Mouse (Mus musculus) embryonic facial prominence, embryonic 11.5 days (tissue): ENCODE measurements around the gene Sema5a. TPM values are rescaled to one million over a fixed set of nuclear protein-coding genes. Genes with fewer than 3 reads are reported as not detected.
A peak's percentile ranks its signal among the peaks of the same experiment; 100 is the strongest.

ENCODE experiments used
- ATAC-seq: fragments of 200-750 bp; cut with Nextera tagmentation; replicated peaks from 2 replicates; pipeline ENCODE4 v1.8.0; 2017; ENCODE audit warnings: low read depth; ENCODE audit not compliant: insufficient number of reproducible peaks, low FRiP score, low TSS enrichment
- DNase-seq: peaks from one replicate; pipeline ENCODE4 v3.0.0-alpha.2; 2015; ENCODE audit warnings: low spot score
- H3K27ac ChIP-seq: fragments of 300-500 bp; sonication (generic); replicated peaks from 2 replicates; pipeline ENCODE4 v1.5.1; 2014; ENCODE audit warnings: mild to moderate bottlenecking, low read depth, low read length, control low read depth
- H3K27me3 ChIP-seq: fragments of 300-500 bp; sonication (generic); 2 replicates; pipeline ENCODE4 v1.6.1; 2014; ENCODE audit warnings: mild to moderate bottlenecking, low read length, moderate library complexity, mixed read lengths; ENCODE audit not compliant: control insufficient read depth, insufficient read depth
- H3K36me3 ChIP-seq: fragments of 300-500 bp; sonication (generic); replicated peaks from 2 replicates; pipeline ENCODE4 v1.6.1; 2014; ENCODE audit warnings: low read depth, mild to moderate bottlenecking, low read length, moderate library complexity, mixed read lengths; ENCODE audit not compliant: control insufficient read depth, insufficient read depth
- H3K4me1 ChIP-seq: fragments of 300-500 bp; sonication (generic); 2 replicates; pipeline ENCODE4 v1.6.1; 2014; ENCODE audit warnings: low read length, mixed read lengths; ENCODE audit not compliant: control insufficient read depth, insufficient read depth
- H3K4me2 ChIP-seq: fragments of 300-500 bp; sonication (generic); 2 replicates; pipeline ENCODE4 v1.6.1; 2014; ENCODE audit warnings: low read depth, mild to moderate bottlenecking, control low read depth, low read length, moderate library complexity
- H3K4me3 ChIP-seq: fragments of 300-500 bp; sonication (generic); 2 replicates; pipeline ENCODE4 v1.5.1; 2014; ENCODE audit warnings: low read depth, low read length, control low read depth
- H3K9ac ChIP-seq: fragments of 300-500 bp; sonication (generic); replicated peaks from 2 replicates; pipeline ENCODE4 v1.6.1; 2014; ENCODE audit warnings: mild to moderate bottlenecking, control low read depth, low read length
- H3K9me3 ChIP-seq: fragments of 300-500 bp; sonication (generic); replicated peaks from 2 replicates; pipeline ENCODE4 v1.6.1; 2016; ENCODE audit warnings: mild to moderate bottlenecking, low read length, inconsistent platforms, mixed read lengths; ENCODE audit not compliant: control insufficient read depth
- WGBS: fragments of 180-500 bp; shearing (Covaris S2); extraction: QIAGEN DNeasy Blood & Tissue Kit; methylation state at CpG from one replicate; pipeline ENCODE4 v1.1.7; 2014; 5-methylcytosine and 5-hydroxymethylcytosine counted together
- polyA plus RNA-seq: library from polyadenylated mRNA; unstranded; fragments of >200 nt; fragmentation: Nextera tagmentation; extraction: Ambion mirVana; gene quantifications from 2 replicates; pipeline ENCODE4 v1.2.1, GENCODE M21; 2014

Gene Sema5a
- polyA plus RNA-seq, 1 experiment from 2014 or later = 20.2 TPM

DNA sequence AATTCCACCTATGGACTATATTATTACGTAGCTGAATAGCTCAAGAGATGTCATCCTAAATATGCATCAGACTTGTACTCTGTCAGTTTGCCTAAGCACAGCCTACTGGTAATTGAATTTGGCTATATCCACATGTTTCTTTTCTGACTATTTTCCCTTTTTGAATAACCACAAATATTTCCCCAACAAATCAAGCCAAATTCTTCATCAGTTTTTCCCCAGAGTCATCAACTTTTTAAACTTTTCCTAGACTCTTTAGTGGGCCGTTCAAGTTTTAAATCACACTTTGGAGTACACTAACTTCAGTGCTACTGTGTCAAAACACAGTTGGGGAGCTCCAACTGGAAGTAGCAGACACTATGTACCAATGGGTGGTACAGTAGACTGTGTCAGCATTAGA is 448.4 kb downstream of the Sema5a start:
- Histone ChIP-seq H3K9ac (no peak overlapping the region), H3K4me1 (no peaks in the 10 kb centered on the region), H3K27me3 (no peaks in the 10 kb centered on the region), H3K9me3 (no peaks in the 10 kb centered on the region), H3K4me2 (no peak overlapping the region), H3K4me3 (no peak overlapping the region), H3K36me3 (no peaks in the 10 kb centered on the region), H3K27ac (no peak overlapping the region)
- 80% methylated on average over 2 of the region's 2 CpGs for WGBS
- ATAC-seq (no peak), DNase-seq (no peak)

DNA sequence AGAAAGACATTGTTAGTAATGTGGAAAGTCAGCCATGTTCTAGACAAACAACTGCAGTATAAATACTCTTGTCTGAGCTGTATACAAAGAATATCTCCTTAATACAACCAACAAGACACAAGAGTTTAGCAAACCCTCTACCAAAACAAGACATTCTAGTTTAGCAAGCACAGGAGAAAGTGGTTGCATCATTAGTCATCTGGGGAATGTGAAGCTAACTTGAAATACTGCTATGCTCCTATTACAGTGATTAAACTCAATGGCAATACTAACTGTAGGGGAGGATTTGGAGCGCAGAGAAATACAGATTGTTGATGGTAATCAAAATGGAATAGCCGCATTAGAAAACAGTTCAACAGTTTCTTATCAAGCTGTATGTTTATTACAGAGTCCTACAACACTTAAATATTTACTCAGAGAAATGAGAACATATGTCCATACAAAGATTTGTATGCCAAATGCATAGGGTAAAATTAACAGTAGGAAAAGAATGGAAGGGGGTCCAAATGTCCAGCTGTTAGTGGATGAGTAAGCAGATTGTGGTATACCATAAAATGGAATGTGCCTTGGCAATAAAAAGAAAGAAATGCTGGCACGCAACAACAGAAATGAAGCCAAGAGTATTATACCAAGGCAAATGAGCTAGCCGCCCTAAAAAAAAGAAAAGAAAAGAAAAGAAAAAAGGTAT is 472.8 kb downstream of the Sema5a start:
- Histone ChIP-seq H3K9me3 (no peaks in the 10 kb centered on the region), H3K27ac (no peak overlapping the region), H3K4me2 (no peak overlapping the region), H3K9ac (no peak overlapping the region), H3K4me1 (no peaks in the 10 kb centered on the region), H3K36me3 (no peaks in the 10 kb centered on the region), H3K4me3 (no peak overlapping the region), H3K27me3 (no peaks in the 10 kb centered on the region)
- DNase-seq = no peak
- ATAC-seq = no peak
- 93% methylated on average over 4 of the region's 4 CpGs for WGBS

DNA sequence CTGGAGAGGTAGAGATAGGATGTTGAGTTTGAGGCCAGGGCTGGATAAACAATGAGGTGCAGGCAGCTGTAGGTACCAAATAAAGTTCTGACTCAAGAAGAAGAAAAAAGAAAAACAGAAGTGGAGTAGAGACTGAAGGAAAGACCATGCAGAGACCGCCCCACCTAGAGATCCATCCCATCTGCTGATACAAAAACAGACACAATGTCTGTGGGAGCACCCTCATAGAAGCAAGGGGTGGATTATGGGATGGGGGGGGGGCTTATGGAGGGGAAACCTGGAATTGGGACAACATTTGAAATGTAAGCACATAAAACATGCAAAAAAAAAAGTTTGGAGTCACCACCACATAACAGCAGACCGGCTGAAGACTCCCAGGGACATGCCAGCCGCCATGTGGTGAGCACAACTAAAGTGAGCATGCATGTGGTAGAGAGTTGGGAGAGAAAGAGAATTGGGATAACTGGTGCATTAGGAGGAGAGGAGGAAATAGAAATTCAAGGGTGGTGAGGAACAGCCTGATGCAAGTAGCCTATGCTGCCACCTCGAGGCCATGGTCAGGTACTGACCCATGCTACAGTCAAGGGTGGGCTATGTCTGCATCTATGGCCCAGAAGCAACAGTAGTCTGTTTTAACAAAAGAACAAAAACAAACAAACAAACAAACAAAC is 473.8 kb downstream of the Sema5a start:
- H3K27me3 ChIP-seq = no peaks in the 10 kb centered on the region
- ATAC-seq (peak; percentile 90), DNase-seq (peak; percentile 85)
- 38% methylated on average over 4 of the region's 4 CpGs for WGBS
- no peak overlapping the region for H3K27ac ChIP-seq
- no peak overlapping the region for H3K9ac ChIP-seq
- H3K4me2 ChIP-seq = no peak overlapping the region
- H3K9me3 ChIP-seq = no peaks in the 10 kb centered on the region
- no peaks in the 10 kb centered on the region for H3K4me1 ChIP-seq
- H3K4me3 ChIP-seq = no peak overlapping the region
- no peaks in the 10 kb centered on the region for H3K36me3 ChIP-seq

DNA sequence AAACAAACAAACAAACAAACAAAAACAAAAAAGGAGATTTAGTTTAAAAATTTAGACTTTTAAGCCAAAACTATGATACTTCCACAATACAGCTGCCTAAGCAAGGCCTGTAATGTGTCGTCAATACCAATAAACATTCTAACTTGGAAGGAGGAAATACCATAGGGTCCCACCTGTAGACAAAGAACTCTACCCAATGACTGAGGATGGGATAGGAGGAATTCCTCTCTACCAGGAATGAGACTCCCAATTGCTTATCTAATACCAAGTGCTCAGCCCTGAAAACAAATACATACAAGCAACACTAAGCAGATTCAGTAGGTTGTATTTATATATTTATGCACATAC is 474.3 kb downstream of the Sema5a start:
- Histone ChIP-seq H3K27me3 (no peaks in the 10 kb centered on the region), H3K27ac (no peak overlapping the region), H3K4me1 (no peaks in the 10 kb centered on the region), H3K36me3 (no peaks in the 10 kb centered on the region), H3K4me2 (no peak overlapping the region), H3K9me3 (no peaks in the 10 kb centered on the region), H3K4me3 (no peak overlapping the region), H3K9ac (no peak overlapping the region)
- 90% methylated on average over 1 of the region's 1 CpGs for WGBS
- DNase-seq = no peak
- no peak for ATAC-seq

DNA sequence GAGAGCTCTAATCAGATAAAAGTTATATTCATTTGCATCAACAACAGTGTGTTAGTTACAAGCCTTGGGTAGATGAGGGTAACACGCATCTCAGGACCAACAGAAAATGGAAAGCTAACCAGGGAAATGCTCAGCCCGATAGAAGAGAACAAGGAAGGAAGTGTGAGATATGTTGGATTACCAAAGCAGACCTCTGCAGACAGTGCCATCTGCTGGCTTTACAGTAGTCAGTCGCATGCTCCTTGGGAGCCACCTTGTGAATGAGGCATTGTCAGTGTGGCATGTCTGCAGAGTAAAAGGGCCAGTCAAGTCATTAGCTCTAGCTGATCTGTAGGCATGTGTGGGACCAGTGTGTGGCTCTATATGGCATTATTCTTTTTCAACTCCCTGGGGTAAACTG is 486.2 kb downstream of the Sema5a start:
- no peak overlapping the region for H3K4me2 ChIP-seq
- H3K36me3 ChIP-seq = no peaks in the 10 kb centered on the region
- no peak overlapping the region for H3K9ac ChIP-seq
- peak; percentile 48 for DNase-seq
- whole genome bisulfite sequencing = 33% methylated on average over 3 of the region's 3 CpGs
- H3K27me3 ChIP-seq = no peaks in the 10 kb centered on the region
- H3K4me1 ChIP-seq = no peaks in the 10 kb centered on the region
- no peak overlapping the region for H3K27ac ChIP-seq
- no peak overlapping the region for H3K4me3 ChIP-seq
- no peaks in the 10 kb centered on the region for H3K9me3 ChIP-seq
- ATAC-seq = no peak

Other genes starting within 250 kb of the Sema5a start
- not detected in 2 replicates for gene Tas2r119, start 67.5 kb upstream of the Sema5a start, polyA plus RNA-seq